Mouse (Mus musculus) kidney, postnatal 36 days (tissue): Measurements from ENCODE around the gene Folr2.

ENCODE experiments used
- DNase-seq, 2 experiments: peaks; one replicate each; pipeline ENCODE4 v3.0.0; 2021 to 2022; ENCODE audit warnings: mixed read lengths in 2 of 2

Gene Folr2

DNA sequence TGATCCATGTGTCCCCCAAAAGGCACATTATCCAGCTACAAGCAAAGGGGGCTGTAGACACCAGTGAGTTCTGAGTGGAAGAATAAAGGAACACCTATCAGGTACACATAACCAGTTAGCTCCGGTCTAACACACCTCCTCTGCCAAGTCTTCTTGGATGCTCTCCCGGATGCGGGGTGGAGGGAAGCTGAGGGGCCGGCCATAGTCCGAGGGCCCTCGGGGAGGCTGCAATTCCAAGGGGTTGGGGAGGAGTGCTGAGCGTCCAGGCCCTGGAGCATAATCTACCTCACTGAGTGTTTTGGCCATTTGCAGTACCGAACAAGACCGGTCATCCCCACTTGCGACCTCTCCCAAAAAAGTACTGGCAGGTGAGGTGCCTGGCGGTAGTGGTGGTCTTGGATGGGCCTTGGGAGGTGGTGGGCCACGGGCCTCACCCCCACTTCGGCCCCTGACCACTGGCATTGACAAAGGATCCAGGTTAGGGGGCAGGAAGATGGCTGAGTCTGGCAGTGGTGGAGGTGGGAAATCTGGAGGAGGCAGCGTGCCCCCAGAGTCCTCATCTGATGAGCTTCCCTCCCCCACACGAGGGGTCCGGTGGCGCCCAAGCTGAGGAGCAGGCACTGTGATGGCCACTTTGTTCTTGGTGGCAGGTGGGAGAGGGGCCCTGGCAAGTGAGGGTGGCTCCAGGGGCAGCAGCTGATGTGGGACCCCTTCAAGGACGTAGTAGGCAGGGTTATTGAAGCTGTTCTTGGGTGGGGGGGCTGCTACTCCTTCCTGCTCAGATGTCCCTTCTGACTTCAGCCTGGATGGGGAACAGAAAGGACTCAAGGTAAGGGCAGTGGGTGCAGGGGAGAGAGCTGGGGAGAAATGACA, 33.0 kb downstream of the Folr2 start:
- peak; percentile 75 to 77 for DNase-seq

DNA sequence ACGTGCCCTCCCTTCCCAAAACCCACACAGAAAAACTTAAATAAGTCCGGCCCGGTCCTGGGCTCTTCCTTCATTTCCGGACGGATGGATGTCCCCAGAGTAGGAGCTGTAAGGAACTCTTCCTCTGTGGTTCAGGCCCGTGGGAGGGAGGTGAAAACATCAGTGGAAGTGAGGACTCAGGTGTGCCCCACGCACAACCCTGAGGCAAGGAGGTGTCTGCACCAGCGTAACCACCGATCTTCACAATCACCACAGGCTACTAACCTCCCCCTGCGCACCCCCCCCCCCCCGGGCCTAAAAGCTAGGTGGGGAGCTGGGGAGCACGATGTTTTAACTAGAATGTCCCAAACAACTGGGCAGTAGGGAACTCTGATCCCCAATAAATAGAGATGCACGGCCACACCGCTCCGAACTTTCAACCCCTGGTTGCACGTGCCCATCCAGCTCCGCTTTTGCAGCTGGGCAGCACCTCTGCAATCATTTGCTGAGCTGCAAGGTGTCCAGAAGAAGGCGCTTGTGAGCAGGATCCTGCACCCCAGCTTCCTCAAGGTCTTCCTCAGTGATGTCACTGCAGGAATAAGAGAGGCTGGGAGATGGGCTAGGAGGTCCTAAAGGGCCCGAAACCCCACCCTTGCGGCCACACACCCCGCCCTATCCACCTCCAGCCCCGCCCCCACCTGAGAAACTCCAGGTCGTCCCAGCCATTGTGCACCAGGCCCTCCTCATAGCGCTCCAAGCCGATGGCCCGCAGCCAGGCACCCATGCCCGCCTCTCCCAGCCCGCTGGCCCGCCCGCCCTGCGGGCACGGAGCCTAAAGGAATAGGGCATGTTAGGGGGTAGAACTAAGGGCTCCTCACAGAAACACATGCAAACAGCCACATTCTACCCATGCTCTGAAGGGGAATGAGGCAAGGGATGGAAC, 33.9 kb downstream of the Folr2 start:
- peak; percentile 63 to 77 for DNase-seq

DNA sequence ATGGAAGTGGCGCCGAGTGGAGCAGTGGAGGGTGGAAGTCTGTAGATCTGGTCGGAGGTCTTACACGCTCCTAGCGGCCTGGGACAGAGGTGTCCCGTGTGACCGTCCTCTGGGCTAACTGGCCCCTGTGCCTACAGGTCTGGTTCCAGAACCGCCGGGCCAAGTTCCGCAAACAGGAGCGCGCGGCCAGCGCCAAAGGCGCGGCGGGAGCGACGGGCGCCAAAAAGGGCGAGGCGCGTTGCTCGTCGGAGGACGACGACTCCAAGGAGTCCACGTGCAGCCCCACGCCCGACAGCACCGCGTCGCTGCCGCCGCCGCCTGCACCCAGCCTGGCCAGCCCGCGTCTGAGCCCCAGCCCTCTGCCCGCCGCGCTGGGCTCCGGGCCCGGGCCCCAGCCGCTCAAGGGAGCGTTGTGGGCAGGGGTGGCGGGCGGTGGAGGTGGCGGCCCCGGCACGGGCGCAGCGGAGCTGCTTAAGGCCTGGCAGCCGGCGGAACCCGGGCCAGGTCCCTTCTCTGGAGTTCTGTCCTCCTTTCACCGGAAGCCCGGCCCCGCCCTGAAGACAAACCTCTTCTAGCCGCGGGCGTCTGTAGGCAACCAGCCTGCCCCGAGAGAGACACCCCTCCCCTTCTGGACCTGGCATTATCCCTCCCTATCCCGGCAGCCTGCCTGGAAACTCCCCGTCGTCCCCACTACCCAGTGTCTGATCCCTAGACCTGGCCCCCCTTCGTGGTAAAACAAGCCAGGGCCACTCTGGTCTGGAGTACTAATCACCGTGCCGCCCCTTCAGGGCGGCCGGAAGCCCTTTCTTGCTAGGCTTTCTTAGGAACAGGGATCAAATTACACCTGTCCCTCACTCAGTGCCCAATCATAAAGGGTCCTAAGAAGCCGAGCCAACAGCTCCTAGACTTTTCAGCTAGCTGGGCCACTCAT, 35.2 kb downstream of the Folr2 start:
- DNase-seq: peak; percentile 53 to 67

DNA sequence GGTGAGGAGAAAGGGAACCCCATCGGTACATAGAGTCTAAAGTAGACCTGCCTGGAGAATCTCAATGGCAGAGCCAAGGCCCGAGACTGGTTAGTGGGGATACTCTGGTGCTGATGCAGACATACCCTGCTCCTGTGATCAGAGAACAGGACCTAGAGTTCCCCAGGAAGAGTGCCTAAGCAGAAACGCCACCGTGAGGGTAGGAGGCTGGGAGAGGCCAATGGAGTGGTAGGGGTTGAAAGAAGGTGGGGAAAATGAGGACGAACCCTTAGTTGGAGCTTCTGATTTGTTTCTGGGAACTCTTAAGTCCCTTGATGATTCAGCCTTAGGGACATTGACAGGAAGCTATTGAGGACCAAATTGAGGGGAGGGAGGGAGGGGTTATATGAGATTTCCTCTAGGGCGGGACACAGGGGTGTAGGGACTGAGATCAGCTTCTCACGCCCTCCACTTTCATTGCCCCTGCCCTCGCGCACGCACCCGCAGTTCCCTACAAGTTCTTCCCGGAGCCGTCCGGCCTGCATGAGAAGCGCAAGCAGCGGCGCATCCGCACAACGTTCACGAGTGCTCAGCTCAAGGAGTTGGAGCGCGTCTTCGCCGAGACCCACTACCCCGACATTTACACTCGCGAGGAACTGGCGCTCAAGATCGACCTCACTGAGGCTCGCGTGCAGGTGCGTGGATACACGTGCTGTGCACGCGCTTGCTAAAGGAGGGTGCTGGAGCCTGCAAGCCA, 36.5 kb downstream of the Folr2 start:
- DNase-seq: no peak

DNA sequence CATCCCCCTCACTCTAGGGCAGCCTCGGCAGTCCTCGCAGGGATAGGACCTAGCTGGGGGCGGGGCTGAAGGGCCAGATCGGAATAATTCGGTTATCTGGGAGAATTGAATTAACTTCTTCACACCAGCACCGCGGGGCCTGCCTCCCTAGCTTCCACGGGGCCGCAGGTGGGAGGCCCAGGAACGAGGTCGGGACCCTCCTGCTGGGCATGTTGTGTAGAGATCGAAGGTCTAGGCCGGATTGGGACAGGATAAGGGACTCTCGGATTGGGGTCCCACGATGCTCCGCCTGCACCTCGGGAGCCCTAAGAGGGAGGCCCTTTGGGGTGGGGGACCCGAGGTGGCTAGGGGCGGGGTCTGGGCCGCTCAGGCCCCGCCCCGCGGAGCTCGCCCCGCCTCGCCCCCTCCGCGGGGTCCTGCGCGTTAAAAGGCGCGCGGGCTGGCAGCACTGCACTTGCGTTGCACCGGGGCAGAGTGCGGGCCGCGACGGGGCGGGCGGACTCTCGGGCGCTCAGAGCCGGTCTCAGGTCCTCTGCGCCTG, 39.1 kb downstream of the Folr2 start, which contains the start of gene Phox2a:
TSS of gene Phox2a (plus strand) at position 453 of the 541 bp plus-strand sequence.
- no peak for DNase-seq
